Mouse (Mus musculus) 3134 (cell line): ENCODE data around the gene Usp2.

Experiments
- DNase-seq: peaks from one replicate; pipeline ENCODE4 v3.0.0-alpha.2; 2011; ENCODE audit warnings: low spot score; ENCODE audit not compliant: insufficient read length; ENCODE audit errors: extremely low read depth

Gene Usp2

GRCm38 (mm10) chr9:44075276-44075995 lies 8.6 kb downstream of the Usp2 start:
- DNase-seq = no peak

GRCm38 (mm10) chr9:44075996-44076763 lies 9.4 kb downstream of the Usp2 start:
- no peak for DNase-seq

GRCm38 (mm10) chr9:44076764-44077120 lies 9.9 kb downstream of the Usp2 start:
- peak; percentile 45 for DNase-seq

GRCm38 (mm10) chr9:44077266-44077910 lies 10.6 kb downstream of the Usp2 start:
- DNase-seq = no peak

GRCm38 (mm10) chr9:44078136-44078797 lies 11.4 kb downstream of the Usp2 start:
- no peak for DNase-seq

GRCm38 (mm10) chr9:44078955-44079756 lies 12.3 kb downstream of the Usp2 start:
- DNase-seq = peak; percentile 98

GRCm38 (mm10) chr9:44079997-44080780 lies 13.4 kb downstream of the Usp2 start:
- no peak for DNase-seq

GRCm38 (mm10) chr9:44080953-44081352 lies 14.1 kb downstream of the Usp2 start:
- no peak for DNase-seq

GRCm38 (mm10) chr9:44081581-44081980 lies 14.8 kb downstream of the Usp2 start:
- no peak for DNase-seq

- DNase-seq = no peak
Measured at GRCm38 (mm10) chr9:44082266-44082665, 15.4 kb downstream of the Usp2 start.

- no peak for DNase-seq
Measured at GRCm38 (mm10) chr9:44083392-44084121, 16.7 kb downstream of the Usp2 start.

GRCm38 (mm10) chr9:44084236-44084635 lies 17.4 kb downstream of the Usp2 start:
- DNase-seq = no peak

GRCm38 (mm10) chr9:44084659-44085229 lies 17.9 kb downstream of the Usp2 start:
- DNase-seq = peak; percentile 58

GRCm38 (mm10) chr9:44085276-44085675 lies 18.5 kb downstream of the Usp2 start:
- no peak for DNase-seq

GRCm38 (mm10) chr9:44085741-44086665 lies 19.2 kb downstream of the Usp2 start:
- DNase-seq = no peak

GRCm38 (mm10) chr9:44086960-44087359 lies 20.1 kb downstream of the Usp2 start:
- DNase-seq = no peak

GRCm38 (mm10) chr9:44087761-44088455 lies 21.1 kb downstream of the Usp2 start:
- DNase-seq = peak; percentile 54
